Mouse (Mus musculus) layer of hippocampus, postnatal 25 days (tissue): ENCODE measurements around the gene Mrpl18. TPM values are rescaled to one million over a fixed set of nuclear protein-coding genes. Genes with fewer than 3 reads are reported as not detected.

Experiments
- DNase-seq, 2 experiments: peaks; one replicate each; pipeline ENCODE4 v3.0.0; 2022; ENCODE audit warnings: mixed read lengths in 2 of 2, low spot score in 1 of 2; ENCODE audit errors: extremely low spot score in 1 of 2
- microRNA-seq, 2 experiments: library from miRNA; unstranded; fragments of <30 nt; microRNA quantifications; one replicate each; pipeline ENCODE4 v1.2.0; 2021
- total RNA-seq, 2 experiments: library from RNA; stranded (reverse); gene quantifications; 2 replicates each; pipeline ENCODE4 v1.2.3; 2021

Mrpl18 gene
- total RNA-seq, 2 experiments from 2014 or later, result 58.6 to 66.1 TPM

GRCm38 (mm10) chr17:12868043-12868442 is 48.1 kb downstream of the Mrpl18 start, which contains the start of gene Mas1:
Gene Mas1, minus strand, starts transcription at chr17:12868143.
- DNase-seq, result no peak

- DNase-seq, result no peak
Observed at GRCm38 (mm10) chr17:12866853-12867252, 49.3 kb downstream of the Mrpl18 start.

DNA sequence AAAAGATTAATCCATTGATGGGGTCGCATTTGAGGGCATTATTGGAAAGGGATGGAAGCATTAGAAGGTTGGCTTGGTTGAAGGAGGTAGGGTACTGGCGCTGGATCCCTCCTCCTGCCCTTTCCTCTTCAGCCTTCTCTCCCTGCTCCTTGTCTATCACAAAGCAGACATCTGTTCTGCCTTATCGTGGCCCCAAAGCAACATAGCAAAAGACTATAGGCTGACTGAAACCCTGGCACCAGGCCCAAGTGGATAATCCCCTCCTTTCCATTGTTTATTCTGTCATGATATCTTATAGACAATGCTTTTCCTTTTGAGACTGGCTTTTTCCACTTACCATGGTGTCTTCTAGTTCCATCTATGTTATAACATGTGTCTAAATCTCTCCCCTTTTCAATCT is 50.7 kb downstream of the Mrpl18 start:
- no peak for DNase-seq

GRCm38 (mm10) chr17:12864111-12864510 is 52.0 kb downstream of the Mrpl18 start:
- DNase-seq, result no peak

Small RNA genes within 50 kb of the gene (microRNA-seq; reads per million reads assigned to microRNA genes)
- gene Gm24085, result 0 reads per million in 2 experiments

Other genes with a start within 250 kb of the Mrpl18 start
- not detected for gene Slc22a1, start 240.5 kb downstream of the Mrpl18 start, total RNA-seq
- 10 to 100 TPM; 28.1 to 29.8 TPM for gene Igf2r, start 146.7 kb downstream of the Mrpl18 start, total RNA-seq
- 10 to 100 TPM; 49.6 to 62.9 TPM for gene Mas1, start 48.2 kb downstream of the Mrpl18 start, total RNA-seq
- gene Mrgprh, start 40.3 kb downstream of the Mrpl18 start, total RNA-seq, result under 1 TPM in 1 of 2 experiments, not detected in 1; 0.12 TPM
- 1 to 10 TPM; 2.3 to 2.5 TPM for gene Pnldc1, start 6.1 kb downstream of the Mrpl18 start, total RNA-seq
- 100 to 1,000 TPM; 188 to 223 TPM for gene Tcp1, start 644 bp downstream of the Mrpl18 start, total RNA-seq
- 1 to 10 TPM; 4.8 to 5.2 TPM for gene Acat3, start 24.3 kb upstream of the Mrpl18 start, total RNA-seq
- 10 to 100 TPM; 53.6 to 56.1 TPM for gene Acat2, start 44.4 kb upstream of the Mrpl18 start, total RNA-seq
- gene Wtap, start 77.8 kb upstream of the Mrpl18 start, total RNA-seq, result 10 to 100 TPM; 51.6 to 56.7 TPM
- gene Sod2, start 90.5 kb upstream of the Mrpl18 start, total RNA-seq, result 100 to 1,000 TPM; 243 to 274 TPM
- not detected for gene Gpr31b, start 136.0 kb upstream of the Mrpl18 start, total RNA-seq
- under 1 TPM; 0.20 to 0.82 TPM for gene Tcp10b, start 144.8 kb upstream of the Mrpl18 start, total RNA-seq
- gene Unc93a, start 215.5 kb upstream of the Mrpl18 start, total RNA-seq, result not detected